Mouse (Mus musculus) ovary, adult 18-20 months (tissue): ENCODE measurements around the gene 1700020A23Rik.
A peak's percentile ranks its signal among the peaks of the same experiment; 100 is the strongest.

Source experiments
- DNase-seq: peaks from one replicate; pipeline ENCODE4 v3.0.0; 2022; ENCODE audit warnings: low spot score, mixed read lengths

1700020A23Rik gene

DNA sequence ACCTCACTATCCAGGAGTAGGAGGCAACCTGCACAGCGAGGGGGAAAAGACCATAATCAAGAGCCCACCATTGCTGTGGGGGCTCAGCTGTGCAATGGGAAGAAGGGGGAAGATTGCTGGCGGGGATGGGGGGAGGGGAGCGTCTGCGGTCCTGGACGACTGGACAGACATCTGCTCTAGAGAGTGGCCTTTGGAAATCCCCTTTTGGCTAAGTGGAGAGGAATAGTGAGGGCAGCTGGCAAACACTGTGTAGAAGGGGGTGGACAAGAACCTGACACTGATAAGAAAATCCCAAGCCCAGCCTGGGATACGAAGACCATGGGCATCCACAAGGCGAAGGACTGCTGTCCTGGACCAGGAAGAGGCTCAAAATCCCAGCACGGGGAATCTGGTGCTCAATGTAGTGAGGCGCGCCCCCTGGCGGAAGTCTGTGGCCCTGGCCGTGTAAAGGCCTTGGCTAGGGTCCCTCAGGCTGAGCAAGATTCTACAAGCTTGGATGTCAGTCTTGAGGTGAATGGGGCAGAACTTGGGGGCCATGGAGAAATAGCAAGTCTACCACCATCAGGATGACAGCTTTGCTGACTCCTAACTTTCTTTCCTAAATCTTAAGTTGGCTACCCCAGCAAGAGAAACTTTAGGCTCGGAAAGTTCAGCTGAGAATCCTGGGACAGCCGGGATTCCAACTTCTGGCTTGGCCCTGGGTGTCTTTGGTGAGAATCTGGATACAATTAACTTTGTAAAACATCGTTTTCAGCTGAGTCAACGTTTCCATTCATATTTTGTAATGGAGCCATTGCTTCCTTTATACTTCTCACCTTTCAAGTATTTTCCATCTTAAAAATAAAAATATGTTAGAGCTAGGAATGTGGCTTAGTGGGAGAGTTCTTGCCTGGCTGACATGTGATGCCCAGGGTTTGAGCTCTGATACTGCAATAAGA is 6.8 kb downstream of the 1700020A23Rik start:
- peak; percentile 70 for DNase-seq

DNA sequence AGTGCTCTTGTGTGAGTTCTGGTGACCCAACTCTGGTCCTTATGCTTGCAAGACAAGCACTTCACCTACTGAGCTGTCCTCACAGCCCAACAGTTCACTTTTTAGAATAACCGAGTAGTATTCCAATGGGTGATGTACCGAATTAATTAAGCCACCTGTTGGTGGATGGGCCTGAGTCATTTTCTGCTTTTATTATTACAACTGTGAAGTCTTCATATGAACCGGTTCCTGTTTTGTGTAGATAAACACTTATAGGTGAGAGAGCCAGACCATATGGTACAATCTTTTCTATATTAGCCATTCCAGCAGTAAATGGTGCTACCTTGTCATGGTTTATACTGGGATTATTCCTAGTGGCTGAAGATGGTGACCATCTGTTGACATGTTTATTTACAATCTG is 7.7 kb downstream of the 1700020A23Rik start:
- DNase-seq, result no peak

DNA sequence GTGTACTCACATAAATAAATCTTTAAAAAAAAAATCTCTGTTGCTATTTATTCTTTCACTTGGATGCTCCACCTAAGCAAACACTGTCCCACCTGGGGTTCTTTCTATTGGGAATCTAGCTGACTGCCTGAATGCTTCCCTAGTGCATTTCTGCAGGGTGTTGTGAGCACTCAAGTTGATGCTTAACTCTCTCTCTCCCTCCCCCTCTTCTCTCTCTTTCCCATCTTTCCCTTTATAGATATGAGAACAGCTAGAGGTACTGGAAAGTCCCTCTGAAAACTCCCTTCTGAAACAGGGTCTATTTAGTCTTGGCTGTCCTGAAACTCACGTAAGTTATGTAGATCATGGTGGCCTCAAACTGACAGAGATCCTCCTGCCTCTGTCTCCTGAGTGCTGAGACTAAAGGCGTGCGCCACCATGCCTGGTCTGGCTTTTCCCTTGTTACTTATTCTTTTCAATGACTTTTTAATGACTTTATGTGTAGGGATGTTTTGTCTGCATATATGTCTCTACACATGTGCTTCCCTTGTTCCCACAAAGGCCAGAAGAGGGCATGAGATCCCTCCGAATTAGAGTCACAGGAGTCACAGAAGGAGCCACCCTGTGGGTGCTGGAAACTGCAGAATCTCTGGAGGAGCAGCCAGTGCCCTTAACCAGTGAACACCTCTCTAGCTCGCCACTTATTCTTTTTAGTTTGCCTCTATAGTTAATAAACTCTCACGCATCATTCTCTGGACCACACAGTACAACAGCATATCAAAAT is 9.2 kb downstream of the 1700020A23Rik start:
- no peak for DNase-seq

DNA sequence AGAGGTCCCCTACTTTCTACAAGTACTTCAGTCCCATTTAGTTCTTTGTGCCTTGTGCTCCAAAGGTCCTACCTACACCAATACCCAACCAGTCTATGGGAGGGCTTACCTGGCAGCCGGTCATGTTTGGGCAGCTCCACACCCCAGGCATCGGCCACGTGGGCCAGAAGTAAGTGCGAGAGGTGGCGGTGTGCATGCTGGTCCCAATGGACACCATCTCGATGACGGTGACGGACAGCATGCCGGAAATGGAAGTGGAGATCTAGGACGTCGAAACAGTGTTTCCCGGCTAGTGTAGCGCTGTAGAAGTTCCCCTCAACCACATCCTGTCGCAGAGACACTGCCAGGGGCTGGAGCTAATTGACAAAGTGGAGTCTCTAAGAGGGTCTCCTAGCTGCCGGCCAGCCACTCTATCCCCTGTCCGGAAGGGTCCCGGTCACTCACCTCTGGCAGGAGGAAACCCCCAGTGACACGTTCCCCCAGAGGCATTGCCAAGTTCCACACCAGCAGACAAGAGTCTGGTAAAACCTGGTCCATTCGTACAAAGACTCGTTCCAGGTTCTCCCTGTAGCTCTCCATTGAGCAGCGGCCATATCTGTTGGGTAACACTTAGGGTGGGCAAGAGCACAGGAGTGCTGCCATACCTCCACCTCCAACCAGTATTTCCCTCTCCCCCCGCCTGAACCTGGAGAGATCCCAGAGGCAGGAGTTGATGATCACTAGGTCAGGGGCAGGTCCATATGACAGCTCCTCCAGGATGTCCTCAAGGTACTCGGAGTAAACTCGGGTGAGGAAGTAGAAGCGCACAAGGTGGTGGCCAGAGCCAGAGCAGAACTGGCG is 16.9 kb downstream of the 1700020A23Rik start:
- no peak for DNase-seq

DNA sequence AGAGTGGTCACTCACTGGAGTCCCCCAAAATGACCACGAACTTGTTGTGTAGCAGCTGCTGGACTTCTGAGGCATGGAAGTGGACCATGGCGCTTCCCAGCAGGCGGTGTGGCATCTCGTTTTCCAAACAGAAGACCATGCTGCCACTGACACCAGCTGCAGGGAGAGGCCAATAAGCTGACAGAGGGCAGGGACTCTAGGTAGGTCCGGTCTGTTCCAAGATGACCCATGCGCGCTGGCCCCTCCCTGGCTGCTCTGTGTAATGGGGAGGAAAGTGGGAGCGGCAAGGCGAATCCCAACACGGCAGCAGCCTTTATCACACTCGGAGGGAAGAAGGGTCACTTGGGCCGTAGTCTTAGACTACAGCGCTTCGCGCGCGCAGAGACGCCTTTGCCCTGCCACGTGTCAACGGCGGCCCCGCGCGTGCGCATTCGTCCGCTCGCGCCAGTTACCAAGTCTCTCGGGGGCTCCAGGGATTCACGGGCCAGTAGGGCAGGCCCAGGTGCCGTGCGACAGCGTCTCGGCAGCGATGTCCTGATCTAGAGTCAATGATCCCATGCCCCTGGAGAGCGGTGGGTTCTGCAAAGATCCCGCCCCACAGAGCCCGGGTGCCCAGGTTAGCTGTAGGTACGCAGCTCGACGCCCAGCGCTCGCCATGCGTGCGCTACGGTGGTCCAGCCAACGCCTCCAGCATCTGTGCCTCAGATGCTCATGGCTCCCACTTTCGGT is 18.5 kb downstream of the 1700020A23Rik start:
- DNase-seq, result peak; percentile 67

DNA sequence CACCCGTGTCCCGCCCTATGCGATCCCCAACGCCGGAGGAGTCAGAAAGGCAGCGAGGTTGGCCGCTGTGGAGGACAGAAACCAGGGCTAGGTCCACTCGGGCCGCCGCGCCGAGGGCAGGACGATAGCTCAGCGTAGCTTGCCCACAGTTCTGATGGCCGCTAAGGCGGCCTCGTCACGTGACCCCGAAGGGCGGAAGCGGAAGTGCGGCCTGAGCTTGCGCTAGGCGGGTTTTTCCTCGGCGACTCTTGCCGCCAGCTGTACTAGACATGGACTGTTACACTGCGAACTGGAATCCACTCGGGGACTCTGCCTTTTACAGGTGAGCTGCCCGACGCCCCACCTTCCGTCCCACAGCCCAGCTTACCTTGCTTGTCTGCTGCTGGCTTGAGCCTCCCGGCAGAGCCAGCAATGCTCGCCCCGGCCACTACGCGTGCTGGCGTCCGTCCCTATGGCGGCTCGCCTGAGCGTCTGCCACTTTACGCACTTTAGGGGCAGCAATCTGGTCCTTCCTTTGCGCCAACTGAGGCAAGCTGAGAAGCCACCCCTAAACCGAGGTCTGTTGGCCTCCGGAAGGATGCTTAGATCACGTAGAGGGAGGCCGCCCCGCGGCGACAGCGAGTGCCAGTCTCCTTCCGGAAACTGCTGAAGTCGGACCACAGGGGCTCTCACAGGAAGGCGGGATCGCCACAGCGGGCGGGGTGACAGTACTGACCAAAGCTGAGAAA is 19.2 kb downstream of the 1700020A23Rik start, which contains the start of the genes Vps16 and Pced1a:
Vps16 (plus strand) TSS at position 214 of the 728 bp plus-strand sequence.
Pced1a (minus strand) TSS at position 576 of the 728 bp plus-strand sequence.
- DNase-seq, result peak; percentile 89

DNA sequence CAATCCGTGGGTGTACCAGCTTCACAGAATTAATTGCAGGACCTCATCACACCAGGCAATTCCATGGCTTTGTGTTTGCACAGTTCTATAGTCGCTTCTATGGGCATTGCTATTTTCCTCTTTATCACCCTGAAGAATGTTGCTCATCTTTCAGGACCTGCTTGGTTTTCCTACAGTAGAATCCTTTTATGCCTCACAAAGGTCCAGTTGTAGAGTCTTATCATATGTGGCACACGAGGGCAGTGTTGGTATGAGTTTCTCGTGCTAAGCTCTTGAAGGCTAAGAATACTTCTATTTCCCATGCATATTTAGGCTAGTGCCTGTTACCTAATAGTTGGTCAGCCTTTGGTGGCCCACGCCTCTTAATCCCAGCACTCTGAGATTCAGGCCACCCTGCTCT is 20.1 kb downstream of the 1700020A23Rik start:
- DNase-seq, result no peak

DNA sequence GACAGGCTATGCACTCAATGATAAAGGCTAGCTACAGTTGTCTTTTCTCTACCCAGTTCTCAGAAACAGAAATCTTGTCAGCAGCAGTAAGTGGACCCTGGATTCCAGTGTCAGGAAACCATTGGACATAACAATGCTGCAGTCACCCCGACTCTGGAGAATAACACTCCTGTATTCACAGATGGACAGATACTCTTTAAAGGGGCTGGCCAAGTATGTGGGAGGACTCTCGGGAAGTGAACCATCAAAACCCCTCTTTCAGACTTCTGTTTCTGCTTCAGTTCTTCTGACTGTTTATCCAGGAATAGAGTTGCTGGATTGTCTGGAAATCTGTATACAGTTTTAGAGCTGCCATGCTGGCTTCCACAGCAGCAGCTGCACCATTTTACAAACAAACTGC is 24.8 kb downstream of the 1700020A23Rik start:
- no peak for DNase-seq

DNA sequence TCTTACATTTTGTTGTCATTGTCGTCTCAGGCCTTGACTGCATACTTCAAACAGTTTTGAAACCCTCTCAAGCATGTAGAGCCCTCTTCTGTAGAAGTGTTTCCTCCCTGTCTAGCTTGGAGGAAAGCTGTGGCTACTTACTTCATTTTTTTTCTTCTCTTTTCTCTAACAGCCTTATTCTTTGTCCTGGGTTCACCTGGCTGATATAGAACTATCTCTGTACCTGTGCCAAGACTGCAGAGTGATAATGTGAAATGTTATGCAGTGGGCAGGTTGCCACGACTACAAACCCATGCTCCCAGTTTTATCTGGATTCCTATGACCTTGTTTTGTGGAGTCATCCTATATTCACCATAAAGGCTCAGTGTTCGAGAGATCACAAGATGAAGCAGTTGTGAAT is 25.4 kb downstream of the 1700020A23Rik start:
- no peak for DNase-seq

DNA sequence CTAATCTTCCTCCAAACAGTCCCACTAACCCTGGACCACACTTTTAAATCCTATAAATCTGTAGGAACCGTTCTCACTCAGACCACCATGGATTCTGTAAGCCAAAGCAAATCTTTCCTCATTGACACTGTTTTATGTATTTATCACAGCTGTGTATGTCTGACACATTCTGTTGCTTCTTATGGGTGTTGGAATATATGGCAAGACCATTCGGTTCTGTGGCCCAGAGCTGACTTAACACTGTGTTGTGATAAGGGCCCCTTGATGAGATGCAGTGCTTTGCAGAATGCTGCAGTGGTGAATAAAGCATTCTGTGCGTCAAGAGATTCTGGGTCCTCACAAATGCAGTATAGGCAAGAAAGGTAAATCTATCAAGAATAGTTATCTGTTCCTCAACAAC is 27.1 kb downstream of the 1700020A23Rik start:
- DNase-seq, result no peak

DNA sequence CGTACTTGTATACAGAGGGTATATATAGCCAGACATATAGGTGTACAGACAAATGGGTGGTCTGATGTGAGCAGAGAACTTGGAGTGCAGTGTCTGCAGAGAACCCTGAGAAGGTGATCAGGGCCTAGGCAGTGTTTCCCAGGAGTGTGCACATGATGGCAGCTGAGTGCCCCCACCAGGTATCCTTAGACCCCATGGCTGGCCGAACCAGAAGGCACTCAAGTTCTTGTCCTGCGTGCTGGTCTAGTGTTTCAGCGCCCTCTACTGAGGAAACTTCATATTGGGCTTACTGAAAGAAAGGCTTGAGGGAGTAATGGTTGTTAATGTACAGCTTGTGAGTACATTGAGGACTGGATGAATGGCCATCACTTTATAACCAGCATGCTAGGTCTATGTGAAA is 28.1 kb downstream of the 1700020A23Rik start:
- DNase-seq, result no peak

DNA sequence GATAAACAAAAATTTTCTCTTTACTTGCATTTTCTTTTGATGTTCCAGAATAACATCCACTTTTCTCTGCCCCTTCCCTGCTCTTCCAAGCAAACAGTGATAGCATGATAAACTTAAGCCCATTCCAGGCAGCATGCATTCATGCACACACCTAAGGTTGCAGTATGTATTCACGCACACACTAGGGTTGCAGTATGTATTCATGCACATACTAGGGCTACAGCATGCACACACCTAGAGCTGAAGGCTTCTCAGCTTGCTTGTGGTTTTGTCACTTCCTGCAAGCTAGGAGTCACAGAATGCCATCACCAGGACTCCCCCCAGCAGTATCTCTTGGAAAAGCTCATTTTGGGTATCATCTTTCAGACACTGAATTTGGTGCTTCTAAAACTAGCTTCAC is 31.7 kb downstream of the 1700020A23Rik start:
- DNase-seq, result no peak

DNA sequence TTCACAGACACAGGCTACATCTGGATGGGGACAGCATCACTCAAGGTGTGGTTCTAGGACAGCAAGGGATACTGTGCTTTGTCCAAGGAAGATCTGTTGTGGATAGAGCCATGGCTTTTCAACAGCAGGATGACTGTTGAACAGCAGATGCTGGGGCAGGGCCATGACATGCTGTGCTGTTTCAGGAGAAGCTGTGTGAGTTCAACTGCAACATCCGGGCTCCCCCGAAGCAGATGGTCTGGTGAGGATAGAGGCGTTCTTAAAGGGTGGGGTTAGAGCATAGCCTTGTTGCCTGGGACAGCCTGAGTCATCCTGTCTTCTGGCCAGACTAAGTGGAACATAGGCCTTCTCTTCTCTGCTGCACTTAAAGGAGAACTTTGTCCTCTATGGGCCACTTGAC is 33.8 kb downstream of the 1700020A23Rik start:
- DNase-seq, result no peak

DNA sequence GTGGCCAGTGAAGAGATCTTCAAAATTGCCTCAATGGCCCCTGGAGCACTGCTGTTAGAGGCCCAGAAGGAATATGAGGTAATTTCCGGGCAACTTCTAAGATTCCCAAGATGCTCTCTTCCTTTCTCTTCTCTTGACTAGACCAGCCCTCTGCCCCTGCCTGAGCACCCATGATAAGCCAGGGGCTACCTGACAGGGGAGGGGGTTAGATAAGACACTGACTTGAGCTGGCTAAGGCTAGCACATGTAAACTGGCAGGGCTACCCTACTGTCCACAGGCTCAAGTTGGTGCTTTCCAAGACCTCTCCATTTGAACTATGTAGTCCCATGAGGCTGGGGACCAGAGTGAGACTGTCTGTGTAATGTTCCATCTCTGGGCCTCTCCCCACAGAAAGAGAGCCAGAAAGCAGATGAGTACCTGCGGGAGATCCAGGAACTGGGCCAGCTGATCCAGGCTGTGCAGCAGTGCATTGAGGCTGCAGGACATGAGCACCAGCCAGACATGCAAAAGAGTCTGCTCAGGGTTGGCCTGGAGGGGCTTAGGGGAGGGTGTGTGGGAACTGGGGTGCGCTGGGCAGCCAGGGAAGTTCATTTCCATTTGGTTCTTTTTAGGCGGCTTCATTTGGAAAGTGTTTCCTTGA is 34.9 kb downstream of the 1700020A23Rik start:
- no peak for DNase-seq

DNA sequence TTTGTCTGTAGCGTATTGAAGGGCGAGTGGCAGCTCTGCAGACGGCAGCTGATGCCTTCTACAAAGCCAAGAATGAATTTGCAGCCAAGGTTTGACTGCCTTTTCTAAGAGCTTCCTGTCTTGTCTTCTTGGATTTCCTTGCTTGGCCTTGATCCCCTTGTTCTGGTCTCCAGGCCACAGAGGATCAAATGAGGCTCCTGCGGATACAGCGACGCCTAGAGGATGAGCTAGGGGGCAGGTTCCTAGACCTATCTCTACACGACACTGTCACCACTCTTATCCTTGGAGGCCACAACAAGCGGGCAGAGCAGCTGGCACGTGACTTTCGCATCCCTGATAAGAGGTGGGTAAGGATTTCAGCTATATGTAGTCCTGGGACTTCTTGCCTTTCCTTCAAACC is 37.1 kb downstream of the 1700020A23Rik start:
- DNase-seq, result no peak

DNA sequence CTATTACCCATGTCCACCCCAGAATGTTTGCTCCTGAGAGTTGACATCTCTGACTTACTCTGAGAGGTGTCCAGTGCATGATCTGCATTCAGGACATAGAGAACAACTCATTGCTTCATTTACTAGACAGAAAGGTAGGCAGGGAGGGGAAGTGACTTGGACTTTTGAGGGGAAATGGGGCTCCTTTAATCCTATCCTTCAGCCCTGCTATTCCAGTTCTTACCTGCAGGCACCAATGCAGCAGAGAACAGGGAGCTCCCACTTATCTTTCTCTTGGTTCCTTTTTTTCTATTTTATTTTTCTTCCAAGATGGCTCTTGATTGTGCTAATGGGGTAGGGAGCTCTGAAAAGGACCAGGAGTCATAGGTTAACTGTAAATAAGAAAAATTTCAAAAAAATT is 43.4 kb downstream of the 1700020A23Rik start:
- no peak for DNase-seq

DNA sequence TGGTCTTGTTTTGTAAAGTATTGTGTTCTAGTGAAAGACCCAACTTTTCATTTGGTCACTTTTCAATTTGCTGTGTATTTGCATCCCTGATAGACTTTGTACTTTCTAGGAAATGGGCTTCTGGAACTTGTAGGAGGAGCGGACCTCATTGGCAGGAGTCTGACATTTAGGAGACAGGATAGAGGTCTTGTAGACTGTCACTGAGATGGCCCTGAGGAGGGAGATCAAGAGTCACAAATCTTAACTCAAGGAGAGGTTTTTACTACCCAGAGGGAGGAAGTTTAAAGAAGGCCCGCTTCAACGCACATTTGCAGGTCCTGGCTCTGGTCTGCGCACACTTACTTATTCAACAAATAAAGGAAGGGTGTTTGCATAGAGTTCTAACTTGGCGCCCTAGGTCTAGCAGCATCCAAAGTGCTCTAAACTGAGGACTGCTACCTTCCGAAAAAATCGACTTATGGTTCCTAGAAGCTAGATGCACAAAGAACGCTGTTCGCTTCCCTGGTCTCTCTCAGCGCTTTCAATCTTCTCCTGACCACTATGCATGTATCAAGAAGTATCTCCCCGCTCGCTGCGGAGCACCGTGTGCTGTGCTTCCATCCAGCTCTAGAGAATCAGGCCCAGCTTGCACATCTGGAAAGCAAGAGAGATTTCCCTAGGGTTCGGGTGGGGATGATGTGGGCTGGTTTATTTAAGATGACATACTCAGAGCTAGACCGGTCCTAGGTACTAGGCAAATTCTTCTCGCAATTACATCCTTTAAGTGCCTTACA is 44.1 kb downstream of the 1700020A23Rik start:
- no peak for DNase-seq

DNA sequence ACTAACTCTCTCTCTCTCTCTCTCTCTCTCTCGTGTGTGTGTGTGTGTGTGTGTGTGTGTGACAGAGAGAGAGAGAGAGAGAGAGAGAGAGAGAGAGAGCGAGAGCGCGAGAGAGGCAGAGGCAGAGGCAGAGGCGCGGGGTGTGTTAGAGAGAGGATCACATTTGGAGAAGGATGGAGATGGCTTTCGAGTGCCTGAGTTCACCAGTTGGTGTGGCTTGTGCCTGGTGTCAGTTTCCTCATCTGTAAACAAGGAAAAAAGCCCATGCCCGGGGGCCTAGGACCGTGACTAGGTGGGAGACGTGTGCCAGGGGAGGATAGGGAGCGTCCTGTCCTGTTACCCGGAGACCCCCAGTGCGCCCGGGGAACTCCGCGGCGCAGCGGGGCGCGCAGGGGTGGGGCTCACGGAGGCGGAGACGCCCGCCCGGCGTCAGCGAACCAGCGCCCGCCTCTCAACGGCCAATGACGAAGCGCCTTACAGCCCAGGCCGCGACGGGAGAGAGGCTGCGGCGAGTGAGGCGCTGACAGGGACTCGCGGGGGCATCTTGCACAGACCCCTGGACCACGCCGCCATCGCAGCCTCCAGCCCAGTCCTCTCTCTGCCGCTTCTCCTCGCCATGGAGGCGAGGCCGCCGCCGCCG is 44.9 kb downstream of the 1700020A23Rik start, which contains the start of gene Ptpra:
Ptpra (plus strand) TSS at position 485 of the 640 bp plus-strand sequence.
- peak; percentile 79 for DNase-seq

DNA sequence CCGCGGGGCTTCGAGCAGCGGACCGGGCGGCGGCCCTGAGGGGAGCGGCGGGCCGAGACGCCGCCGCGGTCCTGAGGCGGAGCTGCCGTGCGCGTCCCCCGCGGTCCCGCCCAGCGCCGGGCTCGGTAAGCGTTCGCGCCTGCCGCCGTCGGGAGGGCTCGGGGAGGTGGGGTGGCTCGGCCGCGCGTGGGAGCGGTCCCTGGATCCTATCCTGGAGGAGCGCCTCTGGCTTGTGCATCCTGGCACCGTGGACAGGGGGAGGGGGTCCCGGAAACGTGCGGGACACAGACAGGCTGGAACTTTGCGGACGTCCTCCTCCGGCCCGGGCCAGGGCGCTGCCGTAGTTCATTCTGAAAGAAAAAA is 45.4 kb downstream of the 1700020A23Rik start:
- peak; percentile 60 for DNase-seq
